Mouse (Mus musculus): ENCODE results near the gene Stk11. TPM values are rescaled to one million over a fixed set of nuclear protein-coding genes. Genes with fewer than 3 reads are reported as not detected.

Gene Stk11
- 100 to 1,000 TPM; 101 to 102 TPM for total RNA-seq (2021)
- long read RNA-seq, transcript Stk11-201 (10 exons, 2,566 nt) = major isoform, 5 of 10 reads
- long read RNA-seq, partial matches to known transcripts = 1 of 10 reads
- long read RNA-seq, other reads (novel, unspliced or antisense) = 3 of 10 reads

DNA sequence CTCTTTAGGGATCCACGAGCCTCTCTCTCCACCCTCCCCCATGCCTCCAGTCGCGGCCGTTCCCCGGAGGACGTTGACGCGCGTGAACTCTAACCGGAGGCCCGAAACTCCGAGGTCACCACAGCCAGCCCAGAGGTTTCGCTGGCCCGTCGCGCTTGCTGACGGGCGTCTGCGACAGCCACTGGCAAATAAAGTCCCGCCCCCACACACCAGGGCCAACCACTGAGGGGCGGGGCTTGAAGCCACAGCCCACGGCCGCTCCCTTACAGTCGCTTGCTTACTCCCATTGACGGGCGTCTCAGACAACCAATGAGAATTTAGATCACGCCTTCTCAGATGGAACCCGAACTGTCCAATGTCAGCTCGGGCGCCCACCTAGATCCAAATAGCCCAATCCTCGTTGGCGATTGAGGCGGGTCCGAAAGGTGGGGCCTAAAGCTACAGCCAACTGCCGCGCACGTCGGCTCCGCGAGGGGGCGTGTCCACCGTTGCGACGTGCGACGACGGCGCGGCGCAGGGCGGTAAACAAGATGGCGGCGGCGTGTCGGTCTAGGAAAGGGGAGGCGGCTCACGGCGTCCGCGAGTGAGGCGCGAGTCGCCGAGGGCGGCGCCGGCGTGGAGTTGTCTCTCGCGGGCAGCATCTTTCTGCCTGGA, at the start of gene Stk11:
TSS of gene Stk11 (plus strand) at position 514 of the 654 bp plus-strand sequence.
- DNase-seq (ENCODE audit: low spot score in 2 of 2) = peak; percentile 99 to 100

DNA sequence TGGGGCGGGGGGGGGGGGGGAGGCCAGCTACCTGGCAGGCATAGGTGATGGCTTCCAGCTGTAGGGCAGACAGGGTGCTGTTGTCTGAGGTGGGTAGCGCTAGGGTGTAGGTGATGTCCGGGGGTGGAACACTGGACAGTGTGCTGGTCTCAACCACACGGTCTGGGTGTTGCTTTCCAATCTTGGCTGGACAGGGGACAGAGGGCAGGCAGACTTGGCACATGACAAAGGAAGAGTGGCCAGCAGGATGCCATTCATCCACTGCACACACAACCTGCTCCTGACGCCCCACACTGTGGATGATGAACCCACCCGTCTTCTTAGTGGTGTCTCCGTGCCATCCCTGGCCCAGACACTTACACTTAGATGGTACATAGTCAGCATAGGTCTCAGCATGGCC, 46.4 kb upstream of the Stk11 start:
- DNase-seq (ENCODE audit: low spot score in 2 of 2) = no peak

DNA sequence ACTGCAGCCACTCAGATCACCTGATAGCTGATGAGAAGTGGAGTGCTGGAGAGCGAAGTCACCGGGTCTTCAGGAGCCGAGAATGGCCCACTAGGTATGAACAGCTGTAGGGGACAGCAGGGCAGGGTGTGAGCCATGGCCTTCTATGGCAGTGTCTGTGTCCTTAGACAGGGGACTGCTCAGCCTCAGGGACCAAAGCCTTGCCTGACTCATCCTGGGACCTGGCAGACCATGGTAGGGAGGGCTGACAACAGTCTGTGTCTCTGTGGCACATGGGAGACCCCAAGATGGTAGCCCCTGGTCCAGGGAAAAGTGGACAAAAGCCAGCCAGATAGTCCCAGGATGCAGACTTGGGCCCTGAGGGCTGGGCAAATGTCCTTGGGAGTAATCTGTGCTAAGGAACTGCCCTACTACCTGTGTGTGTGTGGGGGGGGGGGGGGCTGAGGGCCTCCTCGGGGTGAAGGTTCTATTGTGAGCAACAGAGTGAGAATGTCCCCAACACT, 45.6 kb upstream of the Stk11 start:
- no peak for DNase-seq (ENCODE audit: low spot score in 2 of 2)

DNA sequence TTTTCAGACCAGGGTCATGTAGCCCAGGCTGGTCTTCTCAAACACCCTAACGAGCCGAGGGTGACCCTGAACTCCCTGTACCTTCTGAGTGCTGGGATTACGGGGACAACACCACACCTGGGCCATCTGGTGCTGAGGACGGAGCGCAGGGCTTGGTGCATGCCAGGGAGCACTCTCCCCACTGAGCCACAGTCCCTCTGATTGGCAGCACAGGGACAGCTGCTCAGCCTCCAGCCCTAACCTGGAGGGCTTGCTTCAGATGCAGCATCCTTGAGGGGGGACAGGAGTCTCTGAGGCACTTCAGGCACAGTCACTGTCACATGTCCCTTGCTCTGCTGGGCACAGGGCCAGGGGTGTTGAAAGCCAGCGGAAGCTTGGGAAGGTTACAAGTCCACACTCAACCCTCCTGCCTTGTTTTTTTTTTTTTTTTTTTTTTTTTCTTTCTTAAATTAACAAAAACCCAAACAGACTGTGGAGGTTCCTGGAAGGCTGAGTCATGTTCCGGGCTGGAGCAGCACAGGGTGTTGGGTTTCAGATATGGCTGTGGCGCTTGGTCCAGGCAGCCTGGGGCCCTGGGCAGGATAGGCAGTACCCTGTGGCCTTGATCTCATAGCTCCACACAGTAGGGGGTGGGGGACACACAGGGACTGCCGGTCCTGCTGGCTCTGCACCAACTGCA, 44.6 kb upstream of the Stk11 start:
- peak; percentile 25 to 67 for DNase-seq (ENCODE audit: low spot score in 2 of 2)

DNA sequence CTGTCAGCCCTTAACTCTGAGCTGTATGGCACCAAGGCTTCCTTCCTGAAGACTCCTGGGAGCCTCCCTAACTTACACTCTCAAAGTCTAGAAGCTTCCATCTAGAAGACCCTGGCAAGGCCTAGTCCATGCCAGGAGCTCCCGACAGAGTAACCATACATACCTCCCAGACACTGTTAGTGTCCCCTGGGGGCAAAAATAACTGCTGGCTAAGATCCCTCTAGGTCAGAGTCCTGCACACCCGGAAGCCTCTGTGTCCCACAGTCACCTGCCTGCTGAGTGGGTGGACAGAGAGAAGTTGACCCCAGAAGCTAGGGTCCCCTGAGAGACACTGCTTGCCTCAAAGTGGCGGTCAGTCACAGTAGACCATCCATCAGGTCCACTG, 44.1 kb upstream of the Stk11 start:
- DNase-seq (ENCODE audit: low spot score in 2 of 2) = no peak

DNA sequence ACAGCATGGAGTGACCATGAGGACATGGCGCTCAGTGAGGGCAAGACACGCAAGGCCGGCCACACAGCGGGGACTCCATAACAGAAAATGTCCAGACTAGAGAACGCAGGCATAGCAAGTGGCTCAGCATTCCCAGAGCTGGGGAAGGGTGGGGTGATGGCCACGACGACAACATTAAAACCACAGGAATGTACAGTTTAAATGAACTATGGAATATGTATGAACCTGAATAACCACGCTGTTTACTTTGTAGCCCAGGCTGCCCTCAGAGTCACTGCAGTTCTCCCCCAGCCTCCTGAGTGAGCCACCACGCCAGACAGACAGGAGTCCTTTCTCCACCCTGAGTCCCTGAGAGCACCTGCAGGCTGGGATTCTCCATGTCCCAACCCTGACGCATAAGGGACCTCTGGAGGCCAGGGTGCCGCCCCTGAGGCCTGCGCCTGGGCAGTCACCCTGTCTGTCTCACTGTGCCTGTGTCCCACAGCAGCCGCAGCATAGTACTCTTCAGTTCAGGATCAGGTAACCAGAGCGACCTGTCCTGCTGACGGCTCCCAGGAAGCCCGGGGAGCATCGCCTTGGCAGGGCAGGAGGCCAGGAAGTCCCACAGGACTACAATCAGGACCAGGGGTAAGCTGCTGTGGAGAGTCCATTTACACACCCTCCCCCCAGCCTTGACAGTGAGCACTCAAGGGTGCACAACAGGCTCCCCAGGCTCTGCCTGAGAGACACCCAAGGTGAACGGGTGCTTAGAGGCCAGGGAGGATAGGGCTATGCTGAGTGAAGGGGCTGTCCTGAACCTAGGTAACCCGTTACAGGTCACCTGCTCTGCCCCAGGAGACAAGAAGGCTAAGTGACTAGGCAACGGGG, 42.7 kb upstream of the Stk11 start:
- no peak for DNase-seq (ENCODE audit: low spot score in 2 of 2)

DNA sequence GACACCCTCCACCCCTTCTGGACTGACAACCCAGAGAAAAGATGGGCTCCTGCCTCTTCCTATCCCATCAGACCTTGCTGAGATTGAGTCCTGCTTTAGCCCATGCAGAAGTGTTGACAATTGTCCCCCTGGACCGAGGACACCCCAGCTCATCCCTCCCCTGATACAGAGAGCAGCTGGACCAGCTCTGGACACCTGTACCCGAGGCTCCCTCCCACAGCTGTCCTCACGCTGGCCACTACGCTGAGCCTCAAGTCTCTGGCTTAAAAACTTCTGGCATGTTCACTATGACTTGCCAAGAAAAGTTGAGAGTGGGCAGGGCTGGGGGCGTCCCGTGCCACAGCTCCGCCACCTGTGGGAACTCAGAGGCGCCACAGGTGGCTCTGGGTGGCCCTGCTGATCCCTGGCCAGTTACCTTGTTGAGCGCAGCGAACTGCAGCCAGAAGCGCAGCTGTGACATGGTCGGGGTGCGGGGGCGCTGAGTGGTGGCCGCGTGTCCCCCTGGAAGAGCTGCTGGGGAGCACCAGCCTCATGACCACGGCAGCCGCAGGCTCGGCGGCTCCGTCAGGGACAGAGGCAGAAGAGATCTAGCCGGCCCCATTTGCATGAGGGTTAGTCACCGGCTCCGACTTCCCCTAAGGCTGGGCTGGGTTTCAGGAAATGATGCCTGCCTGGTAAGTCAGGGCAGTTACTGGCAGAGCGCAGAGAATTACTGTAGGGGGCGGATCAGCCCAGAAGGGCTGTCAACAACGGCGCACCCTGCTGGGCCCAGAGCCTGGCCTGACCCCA, 40.6 kb upstream of the Stk11 start:
- DNase-seq (ENCODE audit: low spot score in 2 of 2) = peak; percentile 32 to 63

DNA sequence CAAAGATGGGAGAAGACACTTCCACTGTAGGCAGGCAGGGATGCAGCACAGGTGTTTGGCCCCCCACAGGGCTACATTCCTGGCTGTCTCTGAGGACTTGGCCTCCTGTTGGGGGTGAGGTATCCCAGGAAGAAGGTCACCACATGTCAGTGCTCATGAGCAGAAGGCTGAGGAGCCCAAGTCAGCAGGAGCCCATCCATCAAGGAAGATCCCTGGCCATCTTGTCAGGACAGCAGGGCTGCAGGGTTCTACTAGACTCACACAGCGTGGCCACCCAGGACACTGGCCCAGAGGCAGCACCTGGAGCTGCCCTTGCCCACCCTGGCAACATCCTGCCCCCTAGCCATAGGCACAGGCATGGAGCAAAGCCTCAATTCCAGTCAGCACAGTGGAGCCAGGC, 39.7 kb upstream of the Stk11 start:
- no peak for DNase-seq (ENCODE audit: low spot score in 2 of 2)

DNA sequence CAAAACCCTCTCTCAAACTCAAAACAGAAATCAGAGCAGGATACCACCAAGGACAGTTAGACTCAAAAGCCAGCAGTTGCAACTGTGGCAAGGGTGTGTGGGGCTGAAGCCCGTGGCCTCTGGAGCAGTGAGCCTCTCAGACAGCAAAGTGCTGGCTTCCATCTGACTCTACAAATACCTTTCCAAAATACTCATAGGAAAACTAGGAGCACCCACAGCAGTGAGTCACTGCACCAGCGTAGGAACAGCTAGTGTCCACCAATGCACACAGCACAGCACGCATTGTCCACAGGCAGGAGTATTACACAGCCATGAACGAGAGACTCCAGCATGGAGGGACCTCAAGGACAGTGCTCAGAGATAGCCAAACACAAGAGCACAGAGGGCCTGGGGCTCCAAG, 39.2 kb upstream of the Stk11 start:
- DNase-seq (ENCODE audit: low spot score in 2 of 2) = no peak

DNA sequence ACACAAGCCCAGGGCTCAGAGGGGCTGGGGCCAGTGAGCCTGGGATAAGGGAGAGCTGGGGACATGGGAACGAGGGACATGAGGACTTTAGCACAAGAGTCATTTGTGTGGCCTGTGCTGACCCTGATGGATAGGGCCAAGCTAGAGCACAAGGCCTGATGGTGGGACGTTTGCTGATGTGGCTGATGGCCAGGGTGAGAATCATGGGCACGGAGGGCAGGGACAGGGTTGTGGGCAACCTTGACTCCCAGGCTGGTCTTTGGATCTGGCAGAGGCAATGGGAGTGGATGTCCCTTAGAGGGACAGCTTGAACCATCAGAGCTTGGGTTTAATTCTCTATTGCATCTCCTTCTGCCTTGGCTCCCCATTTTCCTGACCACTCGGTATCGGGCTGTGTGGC, 38.3 kb upstream of the Stk11 start:
- no peak for DNase-seq (ENCODE audit: low spot score in 2 of 2)

DNA sequence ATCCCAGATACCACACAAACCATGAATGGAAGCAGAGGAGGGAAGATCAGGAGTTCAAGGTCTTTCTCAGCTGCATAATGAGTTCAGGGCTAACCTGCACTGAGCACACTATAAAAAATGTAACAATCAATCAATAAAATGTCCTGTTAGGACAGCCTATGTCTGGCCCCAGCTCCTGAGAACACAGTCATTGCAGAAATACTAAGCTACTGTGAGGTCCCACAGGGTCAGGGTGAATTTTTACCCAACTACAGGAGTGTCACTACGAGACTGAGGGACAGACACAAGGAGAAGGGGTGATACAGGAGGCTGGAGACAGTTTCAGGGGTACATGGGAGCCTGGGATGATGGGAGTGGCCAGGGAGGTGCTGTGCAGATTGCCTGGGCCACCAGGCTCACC, 37.2 kb upstream of the Stk11 start:
- DNase-seq (ENCODE audit: low spot score in 2 of 2) = no peak

DNA sequence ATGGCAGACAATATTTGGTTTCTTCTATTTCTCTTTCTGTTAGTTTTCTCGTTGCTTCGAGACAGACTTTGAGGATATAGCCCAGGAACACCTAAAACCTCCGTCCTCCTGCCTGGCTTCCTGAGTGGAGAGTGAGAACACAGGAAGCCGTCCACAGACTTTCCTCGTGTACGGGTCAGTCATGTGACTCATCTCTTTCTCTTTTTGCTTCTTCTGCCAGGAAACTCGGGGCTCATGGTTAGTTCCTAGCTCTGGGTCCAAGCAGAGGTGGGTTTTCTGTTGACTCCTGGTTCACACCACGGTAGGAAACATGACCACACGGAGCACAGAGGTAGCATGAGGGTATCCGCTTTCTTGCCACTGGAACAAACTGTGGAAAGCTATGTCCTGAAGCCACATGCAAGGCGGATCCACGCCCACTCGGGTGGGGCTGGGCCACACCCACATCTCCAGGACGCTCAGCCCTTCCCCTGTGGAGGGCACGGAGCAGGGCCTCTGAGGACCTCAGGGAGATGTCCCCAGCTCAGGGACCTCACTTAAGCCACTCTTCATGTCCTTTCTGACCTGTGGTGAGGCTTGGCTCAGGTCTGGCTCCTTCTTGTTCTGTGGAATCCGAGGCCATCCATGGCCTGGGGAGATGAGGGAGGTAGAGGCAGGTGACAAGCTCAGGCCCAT, 35.1 kb upstream of the Stk11 start:
- no peak for DNase-seq (ENCODE audit: low spot score in 2 of 2)

DNA sequence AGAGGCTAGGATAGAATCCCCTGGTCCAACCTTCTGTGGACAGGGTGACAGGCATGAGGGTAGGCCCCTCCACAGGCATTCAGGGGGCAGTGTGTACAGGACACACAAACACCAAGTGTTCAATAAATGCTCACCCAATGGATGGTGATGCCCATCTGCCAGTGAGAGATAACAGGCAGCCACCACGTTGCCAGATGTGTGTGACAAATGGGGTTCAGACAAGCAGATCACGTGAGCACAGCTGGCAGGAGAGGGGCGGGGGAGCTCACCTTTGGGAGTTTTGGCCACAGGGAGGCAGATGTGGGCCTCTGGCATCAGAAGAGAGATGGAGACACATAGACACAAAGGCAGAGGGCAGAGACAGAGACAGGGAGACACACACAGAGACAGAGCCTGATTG, 34.5 kb upstream of the Stk11 start:
- no peak for DNase-seq (ENCODE audit: low spot score in 2 of 2)

DNA sequence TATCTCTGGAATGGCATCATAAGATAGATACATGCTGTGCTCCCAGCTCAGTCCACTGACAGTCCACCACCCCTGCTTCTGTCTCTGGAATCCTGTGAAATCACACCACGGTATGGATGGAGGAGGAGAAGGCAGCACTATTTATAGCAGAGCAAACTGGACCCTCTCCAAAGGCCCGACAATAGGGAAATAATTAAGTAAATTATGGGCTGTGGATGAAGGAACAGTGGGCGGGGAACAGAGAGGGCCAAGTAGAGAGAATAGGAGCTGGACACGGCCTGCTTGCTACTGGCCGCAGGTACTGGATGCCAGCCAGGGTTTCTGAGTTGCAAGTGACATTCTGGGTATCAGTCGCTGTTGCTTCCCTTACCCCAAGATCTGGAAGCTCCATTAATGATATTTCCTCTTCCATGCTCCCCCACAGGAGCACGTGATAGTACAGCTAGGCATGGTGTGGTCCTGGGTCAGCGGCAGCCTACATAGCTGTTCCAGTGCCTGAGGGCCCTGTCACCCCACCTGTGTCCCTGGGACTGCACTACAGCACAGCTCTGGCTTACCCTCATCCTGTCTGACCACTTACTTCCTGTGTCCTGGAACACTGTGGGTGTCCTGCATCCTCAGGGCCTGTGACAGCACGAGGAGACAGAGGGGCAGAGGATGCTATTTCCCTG, 30.7 kb upstream of the Stk11 start:
- DNase-seq (ENCODE audit: low spot score in 2 of 2) = peak in 1 of 2 experiments; percentile 34

DNA sequence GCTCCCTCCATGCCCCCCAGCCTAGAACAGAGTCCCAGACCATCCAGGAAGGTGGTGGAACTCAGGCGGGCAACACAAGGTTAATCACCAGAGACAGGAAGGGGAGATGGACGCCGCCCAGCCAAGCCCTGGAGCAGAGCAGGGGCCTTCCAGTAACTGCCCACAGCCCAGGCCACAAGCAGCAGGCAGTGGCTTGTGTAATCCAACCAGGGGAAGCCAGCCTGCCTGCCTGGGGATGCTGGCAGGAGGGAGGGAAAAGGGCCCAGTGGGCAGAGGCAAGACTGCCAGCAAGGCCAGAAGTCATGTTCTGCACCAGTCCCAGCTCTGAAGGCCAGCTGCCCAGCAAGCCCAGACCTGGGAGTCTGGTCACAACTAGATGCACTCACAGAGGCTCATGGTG, 28.8 kb upstream of the Stk11 start:
- no peak for DNase-seq (ENCODE audit: low spot score in 2 of 2)

DNA sequence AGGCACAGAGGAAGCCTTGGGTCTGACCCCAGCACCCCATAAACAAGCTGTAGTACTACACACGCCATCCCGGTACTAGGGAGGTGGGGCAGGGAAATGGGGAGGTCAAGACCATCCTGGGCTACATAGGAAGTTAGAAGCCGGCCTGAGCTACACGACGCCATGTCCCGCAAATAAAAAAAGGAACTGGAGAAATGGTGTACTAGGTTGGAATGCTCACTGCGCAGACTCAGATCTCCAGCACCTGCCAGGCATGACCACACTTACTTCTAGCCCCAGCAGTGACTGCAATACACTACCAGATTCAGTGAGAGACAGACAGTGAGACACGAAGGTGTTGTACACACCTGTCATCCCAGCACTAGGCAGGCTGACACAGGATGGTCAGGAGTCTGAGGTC, 28.1 kb upstream of the Stk11 start:
- DNase-seq (ENCODE audit: low spot score in 2 of 2) = no peak

DNA sequence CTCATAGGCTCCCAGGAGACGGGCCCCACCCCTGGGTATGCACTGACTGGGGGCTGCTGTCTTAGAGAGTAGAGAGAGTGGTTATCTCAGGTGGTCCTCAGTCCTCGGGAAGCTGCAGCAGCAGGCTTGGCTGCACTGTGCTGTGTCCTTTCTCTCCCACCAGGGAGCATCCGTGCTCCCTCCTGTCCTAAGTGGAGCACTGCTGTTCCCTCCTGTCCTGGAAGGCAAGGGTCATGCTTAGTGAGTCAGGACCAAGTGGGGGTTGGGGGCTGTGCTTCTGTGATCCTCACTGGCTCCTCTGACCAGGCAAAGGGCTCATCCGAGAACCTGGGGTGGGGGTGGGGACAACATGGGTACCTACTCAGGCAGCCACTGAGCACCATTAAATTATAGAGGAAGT, 26.5 kb upstream of the Stk11 start:
- no peak for DNase-seq (ENCODE audit: low spot score in 2 of 2)

DNA sequence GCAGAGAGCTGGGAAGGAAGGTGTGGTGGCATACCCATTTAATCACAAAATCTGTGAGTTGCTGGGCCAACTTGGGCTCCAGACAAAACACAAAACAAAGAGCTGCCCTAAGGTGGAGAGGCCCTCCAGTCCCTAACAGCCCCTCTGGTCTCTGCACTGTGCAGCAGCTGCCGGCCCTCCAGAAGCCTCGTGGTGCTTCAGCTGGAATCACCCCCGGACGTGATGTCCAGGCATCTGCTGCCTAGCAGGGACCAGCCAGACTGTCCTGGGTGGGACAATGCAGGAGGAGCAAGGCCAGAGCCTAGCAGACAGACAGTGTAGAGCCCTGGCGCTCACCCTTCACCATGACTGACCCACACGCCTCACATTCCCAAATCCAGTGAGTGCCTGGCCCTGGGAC, 24.1 kb upstream of the Stk11 start:
- DNase-seq (ENCODE audit: low spot score in 2 of 2) = no peak

DNA sequence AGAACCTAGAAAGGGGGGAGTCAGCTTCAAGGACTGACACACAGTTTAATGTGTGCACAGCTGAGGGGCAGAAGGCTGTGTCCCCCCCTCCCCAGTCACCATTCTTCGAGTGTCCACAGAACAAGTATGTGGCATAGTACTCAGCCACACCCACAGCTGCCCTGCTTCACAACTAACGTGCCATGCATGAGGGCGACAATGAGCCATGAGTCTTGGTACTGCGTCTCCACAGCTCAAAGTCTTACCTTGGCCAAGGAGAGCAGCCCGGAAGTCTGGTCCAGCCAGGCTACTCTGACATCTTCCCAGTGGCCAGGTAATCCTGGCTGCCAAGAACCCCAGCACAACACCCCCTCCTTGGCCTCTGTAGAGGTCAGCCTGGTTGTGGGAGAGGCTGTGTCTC, 22.9 kb upstream of the Stk11 start:
- no peak for DNase-seq (ENCODE audit: low spot score in 2 of 2)

DNA sequence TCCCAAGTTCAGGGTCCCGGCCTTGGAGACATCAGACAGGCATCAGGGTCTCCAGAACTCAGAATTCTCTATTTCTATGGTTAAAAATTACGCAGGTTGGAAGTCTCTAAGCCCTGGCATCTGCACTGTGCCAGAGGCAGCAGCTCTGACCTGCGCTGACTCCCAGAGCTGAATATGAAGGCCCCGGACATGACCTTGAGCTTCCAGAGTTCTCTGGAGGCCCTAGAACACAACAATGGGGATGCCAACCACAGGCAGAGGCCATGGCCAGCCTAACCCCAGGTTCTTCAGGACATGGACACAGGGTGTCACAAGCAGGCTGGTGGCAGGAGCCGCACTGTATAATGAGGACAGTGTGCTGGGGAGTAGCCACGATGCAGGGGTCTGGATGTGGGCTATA, 21.5 kb upstream of the Stk11 start:
- DNase-seq (ENCODE audit: low spot score in 2 of 2) = no peak
